Mouse (Mus musculus): Measurements from ENCODE around the gene Siae. TPM values are rescaled to one million over a fixed set of nuclear protein-coding genes. Genes with fewer than 3 reads are reported as not detected.
A peak's percentile ranks its signal among the peaks of the same experiment; 100 is the strongest.

The Siae gene
- polyA plus RNA-seq, 1 experiment from 2014 or later = 7.0 TPM

- peaks cover 20% of the 10 kb centered on the region for H3K4me1 ChIP-seq
- H3K9me3 ChIP-seq (replicated peaks) = no peaks in the 10 kb centered on the region
- no peak for DNase-seq (ENCODE audit: low spot score)
- 24% methylated on average over 7 of the region's 7 CpGs for WGBS
- peaks cover 8% of the 10 kb centered on the region; the same call in 1 of the 2 replicates for H3K27me3 ChIP-seq (ENCODE audit: low read depth, poor library complexity, severe bottlenecking)
- H3K4me3 ChIP-seq = no peak overlapping the region
- H3K36me3 ChIP-seq = no peaks in the 10 kb centered on the region
- H3K27ac ChIP-seq (replicated peaks) = peak overlapping the region; percentile 29; the same call in 1 of the 2 replicates
These were observed 70.1 kb downstream of the Siae start for GRCm38 (mm10) chr9:37625641-37626040.

GRCm38 (mm10) chr9:37626103-37626567 lies 70.6 kb downstream of the Siae start:
- Histone ChIP-seq H3K36me3 (no peaks in the 10 kb centered on the region), H3K27ac (replicated peaks) (peak overlapping the region; percentile 65; the same call in 1 of the 2 replicates), H3K4me1 (peaks cover 20% of the 10 kb centered on the region), H3K4me3 (no peak overlapping the region), H3K27me3 (ENCODE audit: low read depth, poor library complexity, severe bottlenecking) (peaks cover 8% of the 10 kb centered on the region; the same call in 1 of the 2 replicates), H3K9me3 (replicated peaks) (no peaks in the 10 kb centered on the region)
- DNase-seq (ENCODE audit: low spot score) = no peak
- 12% methylated on average over 3 of the region's 3 CpGs for WGBS

- DNase-seq (ENCODE audit: low spot score) = no peak
- H3K4me1 ChIP-seq = peaks cover 20% of the 10 kb centered on the region
- H3K27ac ChIP-seq (replicated peaks) = no peak overlapping the region
- no peak overlapping the region for H3K4me3 ChIP-seq
- H3K9me3 ChIP-seq (replicated peaks) = no peaks in the 10 kb centered on the region
- H3K36me3 ChIP-seq = no peaks in the 10 kb centered on the region
- H3K27me3 ChIP-seq (ENCODE audit: low read depth, poor library complexity, severe bottlenecking) = peaks cover 8% of the 10 kb centered on the region; the same call in 1 of the 2 replicates
- WGBS = 100% methylated on average over 1 of the region's 1 CpGs
These were observed 71.8 kb downstream of the Siae start for GRCm38 (mm10) chr9:37627263-37627662.

GRCm38 (mm10) chr9:37628581-37628980 lies 73.1 kb downstream of the Siae start:
- H3K36me3 ChIP-seq = no peaks in the 10 kb centered on the region
- WGBS = 46% methylated on average over 4 of the region's 4 CpGs
- DNase-seq (ENCODE audit: low spot score) = no peak

GRCm38 (mm10) chr9:37629941-37630340 lies 74.4 kb downstream of the Siae start:
- H3K27ac ChIP-seq (replicated peaks) = no peak overlapping the region
- H3K4me1 ChIP-seq = peaks cover 19% of the 10 kb centered on the region
- no peak for DNase-seq (ENCODE audit: low spot score)
- no peaks in the 10 kb centered on the region for H3K9me3 ChIP-seq (replicated peaks)
- 94% methylated on average over 2 of the region's 2 CpGs for WGBS
- H3K4me3 ChIP-seq = no peak overlapping the region
- peaks cover 4% of the 10 kb centered on the region; the same call in 1 of the 2 replicates for H3K27me3 ChIP-seq (ENCODE audit: low read depth, poor library complexity, severe bottlenecking)
- no peaks in the 10 kb centered on the region for H3K36me3 ChIP-seq

More at GRCm38 (mm10) chr9:37628581-37628980, 73.1 kb downstream of the Siae start:
- no peak overlapping the region for H3K4me3 ChIP-seq
- H3K27ac ChIP-seq (replicated peaks) = no peak overlapping the region
- peaks cover 8% of the 10 kb centered on the region; the same call in 1 of the 2 replicates for H3K27me3 ChIP-seq (ENCODE audit: low read depth, poor library complexity, severe bottlenecking)
- H3K9me3 ChIP-seq (replicated peaks) = no peaks in the 10 kb centered on the region
- peaks cover 20% of the 10 kb centered on the region for H3K4me1 ChIP-seq

- Histone ChIP-seq H3K36me3 (no peaks in the 10 kb centered on the region), H3K4me1 (no peaks in the 10 kb centered on the region), H3K4me3 (no peak overlapping the region), H3K27ac (replicated peaks) (no peak overlapping the region), H3K27me3 (ENCODE audit: low read depth, poor library complexity, severe bottlenecking) (peaks cover 4% of the 10 kb centered on the region; the same call in 1 of the 2 replicates), H3K9me3 (replicated peaks) (no peaks in the 10 kb centered on the region)
- 91% methylated on average over 2 of the region's 2 CpGs for WGBS
- DNase-seq (ENCODE audit: low spot score) = no peak
These were observed 76.8 kb downstream of the Siae start for GRCm38 (mm10) chr9:37632305-37632704.

GRCm38 (mm10) chr9:37634269-37634668 lies 78.8 kb downstream of the Siae start:
- 87% methylated on average over 3 of the region's 3 CpGs for WGBS
- Histone ChIP-seq H3K36me3 (no peaks in the 10 kb centered on the region), H3K27me3 (ENCODE audit: low read depth, poor library complexity, severe bottlenecking) (peaks cover 4% of the 10 kb centered on the region; the same call in 1 of the 2 replicates), H3K4me1 (no peaks in the 10 kb centered on the region), H3K27ac (replicated peaks) (no peak overlapping the region), H3K9me3 (replicated peaks) (no peaks in the 10 kb centered on the region), H3K4me3 (no peak overlapping the region)
- no peak for DNase-seq (ENCODE audit: low spot score)

GRCm38 (mm10) chr9:37636335-37636734 lies 80.8 kb downstream of the Siae start:
- no peaks in the 10 kb centered on the region for H3K4me1 ChIP-seq
- no peak overlapping the region for H3K4me3 ChIP-seq
- no peaks in the 10 kb centered on the region for H3K36me3 ChIP-seq
- peaks cover 4% of the 10 kb centered on the region; the same call in 1 of the 2 replicates for H3K27me3 ChIP-seq (ENCODE audit: low read depth, poor library complexity, severe bottlenecking)
- peak; percentile 46 for DNase-seq (ENCODE audit: low spot score)
- 27% methylated on average over 7 of the region's 7 CpGs for WGBS
- no peaks in the 10 kb centered on the region for H3K9me3 ChIP-seq (replicated peaks)
- no peak overlapping the region for H3K27ac ChIP-seq (replicated peaks)

- Histone ChIP-seq H3K36me3 (no peaks in the 10 kb centered on the region), H3K27me3 (ENCODE audit: low read depth, poor library complexity, severe bottlenecking) (peaks cover 1% of the 10 kb centered on the region; the same call in 1 of the 2 replicates), H3K27ac (replicated peaks) (no peak overlapping the region), H3K9me3 (replicated peaks) (no peaks in the 10 kb centered on the region), H3K4me1 (no peaks in the 10 kb centered on the region), H3K4me3 (no peak overlapping the region)
- DNase-seq (ENCODE audit: low spot score) = no peak
- WGBS = 76% methylated on average over 6 of the region's 6 CpGs
These were observed 81.5 kb downstream of the Siae start for GRCm38 (mm10) chr9:37636800-37637542.

- H3K27me3 ChIP-seq (ENCODE audit: low read depth, poor library complexity, severe bottlenecking) = no peaks in the 10 kb centered on the region
- H3K9me3 ChIP-seq (replicated peaks) = no peaks in the 10 kb centered on the region
- no peaks in the 10 kb centered on the region for H3K4me1 ChIP-seq
- H3K36me3 ChIP-seq = no peaks in the 10 kb centered on the region
- H3K4me3 ChIP-seq = no peak overlapping the region
- DNase-seq (ENCODE audit: low spot score) = no peak
- no peak overlapping the region for H3K27ac ChIP-seq (replicated peaks)
- WGBS = 85% methylated on average over 3 of the region's 3 CpGs
These were observed 83.2 kb downstream of the Siae start for GRCm38 (mm10) chr9:37638721-37639120.

GRCm38 (mm10) chr9:37646246-37646645 lies 90.7 kb downstream of the Siae start:
- Histone ChIP-seq H3K36me3 (peaks cover 41% of the 10 kb centered on the region), H3K27ac (replicated peaks) (no peak overlapping the region), H3K9me3 (replicated peaks) (no peaks in the 10 kb centered on the region), H3K4me3 (no peak overlapping the region), H3K4me1 (no peaks in the 10 kb centered on the region), H3K27me3 (ENCODE audit: low read depth, poor library complexity, severe bottlenecking) (no peaks in the 10 kb centered on the region)
- no peak for DNase-seq (ENCODE audit: low spot score)
- 87% methylated on average over 3 of the region's 3 CpGs for WGBS

GRCm38 (mm10) chr9:37650639-37651038 lies 95.1 kb downstream of the Siae start:
- 94% methylated on average over 5 of the region's 5 CpGs for WGBS
- Histone ChIP-seq H3K4me1 (peaks cover 6% of the 10 kb centered on the region; the same call in 1 of the 2 replicates), H3K9me3 (replicated peaks) (no peaks in the 10 kb centered on the region), H3K27ac (replicated peaks) (no peak overlapping the region), H3K36me3 (peaks cover 79% of the 10 kb centered on the region), H3K27me3 (ENCODE audit: low read depth, poor library complexity, severe bottlenecking) (no peaks in the 10 kb centered on the region), H3K4me3 (no peak overlapping the region)
- DNase-seq (ENCODE audit: low spot score) = no peak

- Histone ChIP-seq H3K36me3 (peaks cover 62% of the 10 kb centered on the region), H3K9me3 (replicated peaks) (no peaks in the 10 kb centered on the region), H3K4me1 (peaks cover 20% of the 10 kb centered on the region), H3K27me3 (ENCODE audit: low read depth, poor library complexity, severe bottlenecking) (no peaks in the 10 kb centered on the region), H3K27ac (replicated peaks) (no peak overlapping the region), H3K4me3 (no peak overlapping the region)
- 85% methylated on average over 5 of the region's 5 CpGs for WGBS
- DNase-seq (ENCODE audit: low spot score) = no peak
These were observed 98.3 kb downstream of the Siae start for GRCm38 (mm10) chr9:37653836-37654235.

All from midbrain, embryonic 10.5 days (tissue).